Mouse (Mus musculus) midbrain, embryonic 10.5 days (tissue): ENCODE results near the gene Synj1. TPM values are rescaled to one million over a fixed set of nuclear protein-coding genes. Genes with fewer than 3 reads are reported as not detected.

Experiments used
- DNase-seq: peaks from one replicate; pipeline ENCODE4 v3.0.0-alpha.2; 2017; ENCODE audit warnings: low spot score
- H3K27ac ChIP-seq: fragments of 300-500 bp; sonication (generic); replicated peaks from 2 replicates; pipeline ENCODE4 v1.5.1; 2016; ENCODE audit warnings: mild to moderate bottlenecking
- H3K27me3 ChIP-seq: fragments of 300-500 bp; sonication (generic); 2 replicates; pipeline ENCODE4 v1.6.1; 2016; ENCODE audit warnings: low read depth, mild to moderate bottlenecking; ENCODE audit not compliant: poor library complexity, severe bottlenecking
- H3K36me3 ChIP-seq: fragments of 300-500 bp; sonication (generic); 2 replicates; pipeline ENCODE4 v1.6.1; 2016; ENCODE audit warnings: mild to moderate bottlenecking, moderate library complexity
- H3K4me1 ChIP-seq: fragments of 300-500 bp; sonication (generic); 2 replicates; pipeline ENCODE4 v1.6.1; 2016
- H3K4me3 ChIP-seq: fragments of 300-500 bp; sonication (generic); 2 replicates; pipeline ENCODE4 v1.5.1; 2016; ENCODE audit warnings: mild to moderate bottlenecking, moderate library complexity
- H3K9me3 ChIP-seq: fragments of 300-500 bp; sonication (generic); replicated peaks from 2 replicates; pipeline ENCODE4 v1.6.1; 2016; ENCODE audit warnings: mild to moderate bottlenecking
- WGBS: fragments of 180-500 bp; shearing (Covaris S2); methylation state at CpG from one replicate; pipeline ENCODE4 v1.1.7; 2016; 5-methylcytosine and 5-hydroxymethylcytosine counted together
- polyA plus RNA-seq: library from polyadenylated mRNA; unstranded; fragments of >200 nt; fragmentation: Nextera tagmentation; extraction: Ambion mirVana; gene quantifications from 2 replicates; pipeline ENCODE4 v1.2.1, GENCODE M21; 2016

The Synj1 gene
- polyA plus RNA-seq, 1 experiment from 2014 or later: 14.8 TPM

GRCm38 (mm10) chr16:90925461-90925860 lies 85.6 kb downstream of the Synj1 start:
- H3K27me3 ChIP-seq: no peaks in the 10 kb centered on the region
- H3K4me1 ChIP-seq: peaks cover 5% of the 10 kb centered on the region
- 32% methylated on average over 5 of the region's 5 CpGs for WGBS
- no peak overlapping the region for H3K4me3 ChIP-seq
- no peak overlapping the region for H3K27ac ChIP-seq
- no peaks in the 10 kb centered on the region for H3K9me3 ChIP-seq
- DNase-seq: peak; percentile 65
- H3K36me3 ChIP-seq: peaks cover 67% of the 10 kb centered on the region

GRCm38 (mm10) chr16:90924606-90925370 lies 86.3 kb downstream of the Synj1 start:
- no peaks in the 10 kb centered on the region for H3K9me3 ChIP-seq
- DNase-seq: no peak
- 92% methylated on average over 13 of the region's 13 CpGs for WGBS
- no peak overlapping the region for H3K4me3 ChIP-seq
- H3K4me1 ChIP-seq: peaks cover 5% of the 10 kb centered on the region
- H3K27ac ChIP-seq: no peak overlapping the region
- H3K36me3 ChIP-seq: peaks cover 60% of the 10 kb centered on the region
- no peaks in the 10 kb centered on the region for H3K27me3 ChIP-seq

GRCm38 (mm10) chr16:90921471-90922159 lies 89.5 kb downstream of the Synj1 start:
- WGBS: 64% methylated on average over 10 of the region's 10 CpGs
- no peaks in the 10 kb centered on the region for H3K27me3 ChIP-seq
- peaks cover 5% of the 10 kb centered on the region for H3K4me1 ChIP-seq
- H3K36me3 ChIP-seq: peaks cover 28% of the 10 kb centered on the region
- H3K9me3 ChIP-seq: no peaks in the 10 kb centered on the region
- H3K27ac ChIP-seq: 0 out of 2 replicates have a peak overlapping the region, but pooled peaks have one; percentile 23
- no peak overlapping the region for H3K4me3 ChIP-seq
- DNase-seq: no peak

GRCm38 (mm10) chr16:90917156-90917555 lies 94.0 kb downstream of the Synj1 start:
- Histone ChIP-seq H3K4me3 (no peak overlapping the region), H3K4me1 (peaks cover 12% of the 10 kb centered on the region), H3K27ac (no peak overlapping the region), H3K9me3 (no peaks in the 10 kb centered on the region), H3K36me3 (peaks cover under 1% of the 10 kb centered on the region), H3K27me3 (no peaks in the 10 kb centered on the region)
- no peak for DNase-seq
- WGBS: 76% methylated on average over 8 of the region's 8 CpGs

GRCm38 (mm10) chr16:90916040-90916481 lies 95.0 kb downstream of the Synj1 start:
- no peak for DNase-seq
- 45% methylated on average over 12 of the region's 12 CpGs for WGBS
- Histone ChIP-seq H3K4me1 (peaks cover 7% of the 10 kb centered on the region), H3K27ac (no peak overlapping the region), H3K9me3 (no peaks in the 10 kb centered on the region), H3K4me3 (no peak overlapping the region), H3K27me3 (no peaks in the 10 kb centered on the region), H3K36me3 (no peaks in the 10 kb centered on the region)

GRCm38 (mm10) chr16:90911766-90912165 lies 99.3 kb downstream of the Synj1 start:
- peaks cover 7% of the 10 kb centered on the region for H3K4me1 ChIP-seq
- no peak overlapping the region for H3K27ac ChIP-seq
- no peaks in the 10 kb centered on the region for H3K9me3 ChIP-seq
- no peaks in the 10 kb centered on the region for H3K27me3 ChIP-seq
- no peaks in the 10 kb centered on the region for H3K36me3 ChIP-seq
- DNase-seq: no peak
- WGBS: 94% methylated on average over 13 of the region's 13 CpGs
- H3K4me3 ChIP-seq: no peak overlapping the region

- no peaks in the 10 kb centered on the region for H3K9me3 ChIP-seq
- no peak for DNase-seq
- peaks cover 3% of the 10 kb centered on the region for H3K4me1 ChIP-seq
- no peak overlapping the region for H3K27ac ChIP-seq
- H3K27me3 ChIP-seq: no peaks in the 10 kb centered on the region
- WGBS: 85% methylated on average over 17 of the region's 17 CpGs
- no peak overlapping the region for H3K4me3 ChIP-seq
- no peaks in the 10 kb centered on the region for H3K36me3 ChIP-seq
Measured at GRCm38 (mm10) chr16:90910855-90911533, 100.1 kb downstream of the Synj1 start.

GRCm38 (mm10) chr16:90907250-90907649 lies 103.9 kb downstream of the Synj1 start:
- no peak for DNase-seq
- 73% methylated on average over 7 of the region's 7 CpGs for WGBS
- no peaks in the 10 kb centered on the region for H3K27me3 ChIP-seq
- no peaks in the 10 kb centered on the region for H3K9me3 ChIP-seq
- no peak overlapping the region for H3K4me3 ChIP-seq
- H3K27ac ChIP-seq: no peak overlapping the region
- H3K36me3 ChIP-seq: no peaks in the 10 kb centered on the region
- H3K4me1 ChIP-seq: no peaks in the 10 kb centered on the region

GRCm38 (mm10) chr16:90903300-90903699 lies 107.8 kb downstream of the Synj1 start:
- Histone ChIP-seq H3K27ac (no peak overlapping the region), H3K9me3 (no peaks in the 10 kb centered on the region), H3K36me3 (no peaks in the 10 kb centered on the region), H3K4me1 (peaks cover 8% of the 10 kb centered on the region), H3K27me3 (no peaks in the 10 kb centered on the region), H3K4me3 (no peak overlapping the region)
- no peak for DNase-seq
- 36% methylated on average over 5 of the region's 5 CpGs for WGBS

- no peak for DNase-seq
- H3K4me1 ChIP-seq: peaks cover 8% of the 10 kb centered on the region
- no peaks in the 10 kb centered on the region for H3K27me3 ChIP-seq
- H3K9me3 ChIP-seq: no peaks in the 10 kb centered on the region
- 85% methylated on average over 4 of the region's 4 CpGs for WGBS
- H3K27ac ChIP-seq: no peak overlapping the region
- H3K36me3 ChIP-seq: no peaks in the 10 kb centered on the region
- H3K4me3 ChIP-seq: no peak overlapping the region
Measured at GRCm38 (mm10) chr16:90901364-90901763, 109.7 kb downstream of the Synj1 start.

- no peak for DNase-seq
- Histone ChIP-seq H3K4me3 (no peak overlapping the region), H3K27ac (no peak overlapping the region), H3K4me1 (peaks cover 8% of the 10 kb centered on the region), H3K9me3 (no peaks in the 10 kb centered on the region), H3K27me3 (no peaks in the 10 kb centered on the region), H3K36me3 (no peaks in the 10 kb centered on the region)
- 61% methylated on average over 12 of the region's 12 CpGs for WGBS
Measured at GRCm38 (mm10) chr16:90899498-90899897, 111.6 kb downstream of the Synj1 start.

GRCm38 (mm10) chr16:90897651-90898050 lies 113.5 kb downstream of the Synj1 start:
- 99% methylated on average over 3 of the region's 3 CpGs for WGBS
- Histone ChIP-seq H3K36me3 (no peaks in the 10 kb centered on the region), H3K27me3 (no peaks in the 10 kb centered on the region; the same call in 1 of the 2 replicates), H3K9me3 (no peaks in the 10 kb centered on the region), H3K27ac (no peak overlapping the region), H3K4me1 (peaks cover 15% of the 10 kb centered on the region), H3K4me3 (no peak overlapping the region)
- no peak for DNase-seq
